Mouse (Mus musculus): ENCODE measurements around the gene Efna2.

Efna2 gene

GRCm38 (mm10) chr10:80167460-80168037 lies 11.7 kb upstream of the Efna2 start:
- DNase-seq (ENCODE audit: extremely low spot score, low read depth, low spot score) = peak; percentile 95

DNA sequence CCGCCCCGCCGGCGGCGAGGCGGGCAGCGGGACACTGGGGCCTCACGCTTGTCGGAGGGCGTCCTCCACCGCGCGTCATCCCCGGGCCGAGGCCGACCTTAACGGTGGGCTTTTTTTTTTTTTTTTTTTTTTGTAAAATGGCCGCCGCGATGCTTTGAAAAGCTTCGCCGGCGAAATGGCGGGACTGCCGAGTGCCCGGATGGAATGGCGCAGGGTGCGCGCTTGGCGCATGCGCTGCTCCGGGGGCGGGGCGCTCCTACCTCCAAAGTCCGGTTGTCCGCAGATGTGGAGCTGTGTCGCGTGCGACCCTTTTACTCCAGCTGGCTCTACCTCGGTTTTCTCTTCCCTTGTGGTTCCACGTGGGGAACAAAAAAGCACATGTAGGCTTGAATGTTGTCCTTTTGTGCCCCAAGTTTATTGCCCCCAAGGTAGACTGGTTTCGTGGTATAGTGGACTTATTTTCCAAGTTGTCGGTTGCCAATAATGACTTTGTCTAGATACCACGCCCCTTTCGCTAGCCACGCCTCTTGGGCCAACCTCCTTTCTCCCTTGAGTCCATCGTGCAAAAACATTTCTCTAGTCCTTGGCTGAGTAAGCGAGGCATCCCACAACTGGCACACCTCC lies 11.1 kb upstream of the Efna2 start:
- no peak for DNase-seq (ENCODE audit: extremely low spot score, low read depth, low spot score)

GRCm38 (mm10) chr10:80169070-80169469 lies 10.2 kb upstream of the Efna2 start:
- no peak for DNase-seq (ENCODE audit: extremely low spot score, low read depth, low spot score)

- no peak for DNase-seq (ENCODE audit: extremely low spot score, low read depth, low spot score)
Observed at GRCm38 (mm10) chr10:80169651-80170050, 9.6 kb upstream of the Efna2 start.

DNA sequence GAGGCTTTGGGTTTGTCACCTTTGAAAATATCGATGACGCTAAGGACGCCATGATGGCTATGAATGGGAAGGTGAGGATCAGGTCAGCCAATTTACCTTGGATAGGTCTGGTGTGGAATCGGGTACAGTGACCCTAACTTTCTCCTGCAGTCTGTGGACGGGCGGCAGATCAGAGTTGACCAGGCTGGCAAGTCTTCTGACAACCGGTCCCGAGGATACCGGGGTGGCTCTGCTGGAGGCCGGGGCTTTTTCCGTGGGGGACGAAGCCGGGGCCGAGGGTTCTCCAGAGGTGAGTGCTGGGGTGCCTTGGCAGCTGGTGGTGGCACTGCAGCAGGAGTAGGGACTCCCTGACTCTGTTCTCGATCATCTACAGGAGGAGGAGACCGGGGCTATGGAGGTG lies 9.2 kb upstream of the Efna2 start:
- DNase-seq (ENCODE audit: extremely low spot score, low read depth, low spot score) = no peak

GRCm38 (mm10) chr10:80170601-80171021 lies 8.7 kb upstream of the Efna2 start:
- DNase-seq (ENCODE audit: extremely low spot score, low read depth, low spot score) = no peak

GRCm38 (mm10) chr10:80171252-80171651 lies 8.0 kb upstream of the Efna2 start:
- no peak for DNase-seq (ENCODE audit: extremely low spot score, low read depth, low spot score)

GRCm38 (mm10) chr10:80171760-80172526 lies 7.3 kb upstream of the Efna2 start:
- DNase-seq (ENCODE audit: extremely low spot score, low read depth, low spot score) = no peak

DNA sequence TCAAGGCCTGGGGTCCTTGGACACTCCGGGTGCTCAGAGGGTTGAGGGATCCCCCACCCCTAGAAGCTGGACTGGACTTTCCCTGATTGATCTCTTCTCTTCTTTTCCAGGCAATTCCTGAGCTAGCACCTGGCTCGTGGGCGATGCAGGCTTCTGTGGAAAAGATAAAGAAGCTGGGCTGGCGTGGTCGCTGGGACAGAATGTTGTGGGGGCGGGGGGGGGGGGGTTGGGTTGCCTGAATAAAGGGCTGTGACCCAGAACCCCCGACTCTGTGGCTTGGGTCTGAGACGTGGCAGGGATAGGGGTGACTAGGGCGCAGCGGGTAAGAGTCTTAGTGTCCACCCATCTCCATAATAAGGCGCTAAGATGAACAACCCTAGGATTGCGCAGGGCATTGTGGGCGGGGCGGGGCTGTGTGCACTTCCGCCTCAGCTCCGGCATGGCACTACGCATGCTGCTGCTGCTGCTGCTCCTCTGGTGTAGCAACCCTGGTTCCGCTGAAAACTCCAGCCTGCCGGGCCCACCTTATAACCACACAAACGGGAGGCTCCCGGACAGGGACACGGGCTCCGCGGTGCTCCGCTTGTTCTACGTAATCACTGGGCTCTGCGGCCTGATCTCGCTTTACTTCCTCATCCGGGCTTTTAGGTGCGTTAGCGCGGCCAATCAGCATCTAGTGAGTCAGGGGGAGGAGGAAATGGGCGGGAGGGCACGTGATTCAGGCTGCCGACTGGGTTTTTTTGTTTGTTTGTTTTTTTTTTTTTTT lies 6.6 kb upstream of the Efna2 start, which contains the start of gene 1600002K03Rik:
Gene 1600002K03Rik, plus strand, starts transcription at position 418 of the 766 bp plus-strand sequence.
- no peak for DNase-seq (ENCODE audit: extremely low spot score, low read depth, low spot score)

GRCm38 (mm10) chr10:80173358-80173757 lies 5.9 kb upstream of the Efna2 start:
- DNase-seq (ENCODE audit: extremely low spot score, low read depth, low spot score) = no peak

DNA sequence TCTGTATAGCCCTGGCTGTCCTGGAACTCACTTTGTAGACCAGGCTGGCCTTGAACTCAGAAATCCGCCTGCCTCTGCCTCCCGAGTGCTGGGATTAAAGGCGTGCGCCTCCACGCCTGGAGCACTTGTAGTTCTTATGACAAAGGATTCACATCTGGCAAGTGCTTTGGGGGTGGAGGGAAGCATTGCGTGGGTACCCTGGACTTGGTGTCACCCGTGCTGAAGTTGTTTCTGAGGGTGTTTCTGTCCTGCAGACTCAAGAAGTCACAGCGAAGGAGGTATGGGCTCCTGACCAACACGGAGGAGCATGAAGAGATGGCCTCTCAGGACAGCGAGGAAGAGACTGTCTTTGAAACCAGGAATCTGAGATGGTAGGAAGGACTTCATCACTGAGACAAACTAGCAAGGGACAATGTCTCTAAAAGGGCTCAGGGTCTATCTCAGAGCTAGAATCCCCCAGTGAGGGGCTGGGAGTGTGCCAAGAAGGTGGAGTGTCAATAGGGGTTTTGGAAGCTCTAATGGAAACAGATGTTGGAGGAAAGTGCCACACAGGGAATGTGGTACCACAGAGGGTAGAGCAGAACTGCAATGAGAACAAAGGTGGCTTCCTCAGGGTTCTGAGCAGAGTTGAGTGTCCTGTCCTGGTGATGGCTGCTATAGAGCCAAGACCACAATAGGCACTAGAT lies 5.2 kb upstream of the Efna2 start:
- DNase-seq (ENCODE audit: extremely low spot score, low read depth, low spot score) = no peak

DNA sequence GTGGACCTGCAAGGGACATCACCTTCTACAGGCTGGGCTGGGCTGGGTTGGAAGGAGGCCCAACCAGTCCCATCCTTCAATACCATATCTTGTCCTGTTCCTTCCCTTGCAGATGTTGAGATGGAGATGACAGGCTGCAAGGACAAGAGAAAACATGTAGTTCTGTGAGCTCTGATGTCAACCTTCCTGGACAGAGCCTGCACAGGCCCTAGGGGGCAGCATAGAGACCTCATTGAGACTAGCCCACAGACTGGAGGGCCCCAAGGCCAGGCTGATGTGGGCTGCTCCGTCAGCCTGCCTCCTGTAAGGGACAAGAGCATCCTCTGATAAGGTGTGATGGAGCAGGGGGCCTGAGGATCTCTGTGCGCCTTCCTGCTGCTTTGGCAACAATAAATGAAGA lies 4.6 kb upstream of the Efna2 start:
- no peak for DNase-seq (ENCODE audit: extremely low spot score, low read depth, low spot score)

DNA sequence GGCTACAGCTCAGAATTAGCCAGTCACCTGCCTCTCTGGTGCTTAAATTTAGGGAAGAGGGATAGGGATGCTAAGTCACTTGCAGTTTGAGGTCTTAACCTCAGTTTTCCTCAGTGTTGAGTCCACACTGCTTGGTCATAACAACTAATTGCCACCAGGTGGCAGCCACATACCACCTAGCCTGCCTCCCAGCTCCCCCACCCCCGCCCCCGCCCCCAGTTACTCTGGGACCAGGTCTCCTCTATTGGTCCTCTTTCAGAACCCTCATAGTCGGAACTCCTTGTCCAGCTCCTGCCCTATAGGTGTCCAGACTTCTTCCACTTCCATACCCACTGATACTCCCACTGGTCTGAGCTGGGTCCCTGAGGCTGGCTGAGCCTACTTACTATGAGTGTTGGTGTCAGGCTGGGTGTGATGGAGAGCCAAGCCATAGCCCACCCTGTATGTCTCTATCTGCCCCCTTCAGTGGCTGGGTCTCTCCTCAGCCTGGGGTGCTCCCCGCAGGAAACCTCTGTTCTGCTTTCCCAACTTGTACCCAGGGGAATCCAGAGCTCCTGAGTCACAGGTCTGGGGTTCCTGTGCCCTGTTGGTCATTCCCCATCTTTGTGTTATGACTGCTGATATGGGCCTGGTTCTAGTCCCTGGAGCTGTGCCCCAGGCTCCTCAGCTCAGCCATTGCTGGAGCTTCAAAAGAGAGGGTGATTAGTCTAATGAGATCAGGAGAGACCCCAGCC lies 3.6 kb upstream of the Efna2 start:
- DNase-seq (ENCODE audit: extremely low spot score, low read depth, low spot score) = no peak

DNA sequence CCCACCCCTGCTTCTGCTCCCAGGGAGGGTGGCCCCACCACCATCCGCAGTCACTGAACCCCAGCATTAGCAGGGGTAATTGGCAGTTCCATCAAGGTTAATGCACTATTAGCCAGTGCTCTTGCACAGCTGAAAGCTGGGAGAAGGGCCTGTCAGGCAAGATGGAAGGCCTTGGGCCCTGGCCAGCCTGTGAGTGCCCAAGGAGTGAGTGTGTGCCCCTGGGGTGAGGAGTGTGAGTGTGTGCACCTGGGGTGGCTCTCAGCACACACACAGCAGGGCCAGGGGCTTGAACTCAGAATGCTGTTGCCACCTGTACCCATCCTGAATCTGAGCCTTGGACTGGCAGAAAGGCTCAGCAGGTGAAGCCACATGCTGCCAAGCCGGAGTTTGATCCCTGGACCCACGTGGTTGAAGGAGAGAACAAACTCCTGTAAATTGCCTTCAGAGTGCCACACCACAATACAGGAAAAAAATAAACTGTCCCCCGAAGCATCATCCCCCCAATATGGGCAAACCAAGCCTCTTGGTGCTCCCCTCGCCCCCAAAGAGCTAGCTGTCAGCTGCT lies 2.9 kb upstream of the Efna2 start:
- DNase-seq (ENCODE audit: extremely low spot score, low read depth, low spot score) = no peak

GRCm38 (mm10) chr10:80177441-80178279 lies 1.6 kb upstream of the Efna2 start:
- DNase-seq (ENCODE audit: extremely low spot score, low read depth, low spot score) = no peak

DNA sequence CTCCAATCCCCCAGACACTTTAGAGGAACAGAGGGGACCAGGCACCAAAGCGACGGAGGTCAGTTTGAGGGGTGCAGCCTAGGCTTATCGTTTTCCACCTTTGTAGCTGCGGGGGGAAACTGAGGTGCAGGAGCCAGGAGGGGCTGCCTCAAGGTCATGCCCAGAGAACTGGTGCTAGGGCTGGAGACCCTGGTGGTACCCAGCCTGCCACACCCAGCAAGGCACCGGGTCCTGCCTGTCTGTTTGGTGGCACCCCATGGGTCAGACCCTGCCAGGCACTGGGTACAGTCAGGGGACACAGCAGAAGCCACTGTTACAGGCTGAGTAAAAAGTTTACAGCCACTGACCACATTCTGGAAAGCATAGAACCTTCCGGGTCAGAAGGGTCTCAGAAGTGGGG lies 1.0 kb downstream of the Efna2 start:
- DNase-seq (ENCODE audit: extremely low spot score, low read depth, low spot score) = no peak

- DNase-seq (ENCODE audit: extremely low spot score, low read depth, low spot score) = no peak
Observed at GRCm38 (mm10) chr10:80180823-80181222, 1.5 kb downstream of the Efna2 start.

GRCm38 (mm10) chr10:80182547-80182946 lies 3.3 kb downstream of the Efna2 start:
- DNase-seq (ENCODE audit: extremely low spot score, low read depth, low spot score) = no peak

GRCm38 (mm10) chr10:80186649-80187048 lies 7.4 kb downstream of the Efna2 start:
- DNase-seq (ENCODE audit: extremely low spot score, low read depth, low spot score) = no peak
